Mouse (Mus musculus): Measurements from ENCODE around the gene Gja5. TPM values are rescaled to one million over a fixed set of nuclear protein-coding genes. Genes with fewer than 3 reads are reported as not detected.
A peak's percentile ranks its signal among the peaks of the same experiment; 100 is the strongest.

Gene Gja5
- polyA plus RNA-seq (2015; fragmentation: Nextera tagmentation; extraction: Ambion mirVana), result 3.0 and 4.4 TPM in 2 replicates

GRCm38 (mm10) chr3:96904393-96904792 is at the start of gene Gja5:
TSS of gene Gja5 (plus strand) at chr3:96904693.
- peak within 1 kb of the TSS; percentile 72 for H3K27ac ChIP-seq (replicated peaks)
- ATAC-seq (ENCODE audit: low FRiP score), result 0 out of 2 replicates have a peak, but pooled peaks have one; percentile 2

GRCm38 (mm10) chr3:96855833-96856232 is 48.7 kb upstream of the Gja5 start:
- ATAC-seq (ENCODE audit: low FRiP score), result no peak
- 87% methylated on average over 3 of the region's 3 CpGs for WGBS
- H3K36me3 ChIP-seq, result 0 out of 2 replicates have a peak, but pooled peaks cover 3% of the 10 kb centered on the region
- no peaks in the 10 kb centered on the region for H3K27me3 ChIP-seq (replicated peaks)
- no peak overlapping the region for H3K27ac ChIP-seq (replicated peaks)
- no peak overlapping the region for H3K4me2 ChIP-seq
- no peaks in the 10 kb centered on the region for H3K9me3 ChIP-seq (replicated peaks)
- no peak overlapping the region for H3K4me3 ChIP-seq (replicated peaks)
- H3K9ac ChIP-seq (replicated peaks), result no peak overlapping the region
- H3K4me1 ChIP-seq, result no peaks in the 10 kb centered on the region

More at GRCm38 (mm10) chr3:96904393-96904792, at the start of gene Gja5:
- no peaks in the 10 kb centered on the region for H3K9me3 ChIP-seq (replicated peaks)
- WGBS, result 13% methylated on average over 14 of the region's 14 CpGs
- H3K4me3 ChIP-seq (replicated peaks), result peak within 1 kb of the TSS; percentile 100
- H3K4me1 ChIP-seq, result peaks cover 20% of the 10 kb centered on the region
- H3K27me3 ChIP-seq (replicated peaks), result peaks cover 14% of the 10 kb centered on the region
- peak within 1 kb of the TSS; percentile 74 for H3K4me2 ChIP-seq
- H3K36me3 ChIP-seq, result no peaks in the 10 kb centered on the region
- peak within 1 kb of the TSS; percentile 95 for H3K9ac ChIP-seq (replicated peaks)

- Histone ChIP-seq H3K9ac (replicated peaks) (no peak overlapping the region), H3K4me1 (no peaks in the 10 kb centered on the region), H3K27me3 (replicated peaks) (no peaks in the 10 kb centered on the region), H3K4me3 (replicated peaks) (no peak overlapping the region), H3K4me2 (no peak overlapping the region), H3K36me3 (0 out of 2 replicates have a peak, but pooled peaks cover 3% of the 10 kb centered on the region), H3K9me3 (replicated peaks) (no peaks in the 10 kb centered on the region), H3K27ac (replicated peaks) (no peak overlapping the region)
- 96% methylated on average over 5 of the region's 5 CpGs for WGBS
- ATAC-seq (ENCODE audit: low FRiP score), result no peak
Measured at GRCm38 (mm10) chr3:96860498-96860897, 44.0 kb upstream of the Gja5 start.

GRCm38 (mm10) chr3:96867863-96868262 is 36.6 kb upstream of the Gja5 start:
- 92% methylated on average over 3 of the region's 3 CpGs for WGBS
- no peak overlapping the region for H3K27ac ChIP-seq (replicated peaks)
- peaks cover 50% of the 10 kb centered on the region for H3K36me3 ChIP-seq
- no peak overlapping the region for H3K4me2 ChIP-seq
- no peaks in the 10 kb centered on the region for H3K9me3 ChIP-seq (replicated peaks)
- H3K9ac ChIP-seq (replicated peaks), result no peak overlapping the region
- no peaks in the 10 kb centered on the region for H3K4me1 ChIP-seq
- ATAC-seq (ENCODE audit: low FRiP score), result no peak
- H3K27me3 ChIP-seq (replicated peaks), result no peaks in the 10 kb centered on the region
- no peak overlapping the region for H3K4me3 ChIP-seq (replicated peaks)

GRCm38 (mm10) chr3:96868566-96868965 is 35.9 kb upstream of the Gja5 start:
- Histone ChIP-seq H3K9ac (replicated peaks) (no peak overlapping the region), H3K36me3 (peaks cover 57% of the 10 kb centered on the region), H3K4me3 (replicated peaks) (no peak overlapping the region), H3K4me2 (no peak overlapping the region), H3K27me3 (replicated peaks) (no peaks in the 10 kb centered on the region), H3K4me1 (no peaks in the 10 kb centered on the region), H3K27ac (replicated peaks) (no peak overlapping the region), H3K9me3 (replicated peaks) (no peaks in the 10 kb centered on the region)
- no peak for ATAC-seq (ENCODE audit: low FRiP score)
- WGBS, result 92% methylated on average over 8 of the region's 8 CpGs

GRCm38 (mm10) chr3:96869091-96869490 is 35.4 kb upstream of the Gja5 start:
- H3K27ac ChIP-seq (replicated peaks), result no peak overlapping the region

GRCm38 (mm10) chr3:96870270-96870669 is 34.2 kb upstream of the Gja5 start:
- Histone ChIP-seq H3K27me3 (replicated peaks) (no peaks in the 10 kb centered on the region), H3K9ac (replicated peaks) (no peak overlapping the region), H3K9me3 (replicated peaks) (no peaks in the 10 kb centered on the region), H3K4me1 (no peaks in the 10 kb centered on the region), H3K4me2 (no peak overlapping the region), H3K27ac (replicated peaks) (no peak overlapping the region), H3K4me3 (replicated peaks) (no peak overlapping the region), H3K36me3 (peaks cover 72% of the 10 kb centered on the region)
- no peak for ATAC-seq (ENCODE audit: low FRiP score)
- 97% methylated on average over 2 of the region's 2 CpGs for WGBS

More at GRCm38 (mm10) chr3:96869091-96869490, 35.4 kb upstream of the Gja5 start:
- Histone ChIP-seq H3K4me2 (no peak overlapping the region), H3K4me1 (no peaks in the 10 kb centered on the region), H3K27me3 (replicated peaks) (no peaks in the 10 kb centered on the region), H3K9ac (replicated peaks) (no peak overlapping the region), H3K4me3 (replicated peaks) (no peak overlapping the region), H3K9me3 (replicated peaks) (no peaks in the 10 kb centered on the region), H3K36me3 (peaks cover 62% of the 10 kb centered on the region)
- 89% methylated on average over 7 of the region's 7 CpGs for WGBS
- no peak for ATAC-seq (ENCODE audit: low FRiP score)

GRCm38 (mm10) chr3:96871070-96871469 is 33.4 kb upstream of the Gja5 start:
- Histone ChIP-seq H3K4me2 (no peak overlapping the region), H3K4me3 (replicated peaks) (no peak overlapping the region), H3K4me1 (no peaks in the 10 kb centered on the region), H3K9me3 (replicated peaks) (no peaks in the 10 kb centered on the region), H3K27ac (replicated peaks) (no peak overlapping the region), H3K36me3 (peaks cover 76% of the 10 kb centered on the region), H3K27me3 (replicated peaks) (no peaks in the 10 kb centered on the region), H3K9ac (replicated peaks) (no peak overlapping the region)
- ATAC-seq (ENCODE audit: low FRiP score), result no peak
- WGBS, result 96% methylated on average over 8 of the region's 8 CpGs

- Histone ChIP-seq H3K27ac (replicated peaks) (no peak overlapping the region), H3K36me3 (peaks cover 81% of the 10 kb centered on the region), H3K4me2 (no peak overlapping the region), H3K4me1 (no peaks in the 10 kb centered on the region), H3K9me3 (replicated peaks) (no peaks in the 10 kb centered on the region), H3K27me3 (replicated peaks) (no peaks in the 10 kb centered on the region), H3K9ac (replicated peaks) (no peak overlapping the region), H3K4me3 (replicated peaks) (no peak overlapping the region)
- ATAC-seq (ENCODE audit: low FRiP score), result no peak
- WGBS, result 95% methylated on average over 8 of the region's 8 CpGs
Measured at GRCm38 (mm10) chr3:96872501-96872900, 32.0 kb upstream of the Gja5 start.

GRCm38 (mm10) chr3:96874808-96875571 is 29.5 kb upstream of the Gja5 start:
- H3K9me3 ChIP-seq (replicated peaks), result no peaks in the 10 kb centered on the region
- ATAC-seq (ENCODE audit: low FRiP score), result no peak
- H3K4me3 ChIP-seq (replicated peaks), result no peak overlapping the region
- H3K27ac ChIP-seq (replicated peaks), result no peak overlapping the region
- WGBS, result 86% methylated on average over 7 of the region's 7 CpGs
- H3K4me2 ChIP-seq, result no peak overlapping the region
- H3K4me1 ChIP-seq, result no peaks in the 10 kb centered on the region
- no peak overlapping the region for H3K9ac ChIP-seq (replicated peaks)
- peaks cover 75% of the 10 kb centered on the region for H3K36me3 ChIP-seq
- no peaks in the 10 kb centered on the region for H3K27me3 ChIP-seq (replicated peaks)

GRCm38 (mm10) chr3:96879536-96879935 is 25.0 kb upstream of the Gja5 start:
- Histone ChIP-seq H3K27me3 (replicated peaks) (no peaks in the 10 kb centered on the region), H3K36me3 (peaks cover 70% of the 10 kb centered on the region), H3K9me3 (replicated peaks) (no peaks in the 10 kb centered on the region), H3K9ac (replicated peaks) (no peak overlapping the region), H3K27ac (replicated peaks) (no peak overlapping the region), H3K4me3 (replicated peaks) (no peak overlapping the region), H3K4me1 (no peaks in the 10 kb centered on the region), H3K4me2 (no peak overlapping the region)
- ATAC-seq (ENCODE audit: low FRiP score), result no peak
- 93% methylated on average over 9 of the region's 9 CpGs for WGBS

- no peaks in the 10 kb centered on the region for H3K9me3 ChIP-seq (replicated peaks)
- WGBS, result 88% methylated on average over 4 of the region's 4 CpGs
Measured at GRCm38 (mm10) chr3:96880385-96880784, 24.1 kb upstream of the Gja5 start.

More at GRCm38 (mm10) chr3:96880385-96880784, 24.1 kb upstream of the Gja5 start:
- H3K27ac ChIP-seq (replicated peaks), result no peak overlapping the region
- peaks cover 66% of the 10 kb centered on the region for H3K36me3 ChIP-seq
- no peak overlapping the region for H3K9ac ChIP-seq (replicated peaks)
- H3K4me1 ChIP-seq, result no peaks in the 10 kb centered on the region
- no peaks in the 10 kb centered on the region for H3K27me3 ChIP-seq (replicated peaks)
- ATAC-seq (ENCODE audit: low FRiP score), result no peak
- H3K4me3 ChIP-seq (replicated peaks), result no peak overlapping the region
- no peak overlapping the region for H3K4me2 ChIP-seq
